Mouse (Mus musculus) forebrain, embryonic 13.5 days (tissue): Measurements from ENCODE around the gene Dgki. TPM values are rescaled to one million over a fixed set of nuclear protein-coding genes. Genes with fewer than 3 reads are reported as not detected.
A peak's percentile ranks its signal among the peaks of the same experiment; 100 is the strongest.

ENCODE experiments used
- ATAC-seq: fragments of 200-750 bp; cut with Nextera tagmentation; 2 replicates; pipeline ENCODE4 v1.8.0; 2017
- H3K27ac ChIP-seq: fragments of 300-500 bp; sonication (generic); 2 replicates; pipeline ENCODE4 v1.5.1; 2015; ENCODE audit warnings: inconsistent platforms, mild to moderate bottlenecking, moderate library complexity
- H3K27me3 ChIP-seq: fragments of 300-500 bp; sonication (generic); 2 replicates; pipeline ENCODE4 v1.6.1; 2015; ENCODE audit warnings: mild to moderate bottlenecking, inconsistent platforms
- H3K36me3 ChIP-seq: fragments of 300-500 bp; sonication (generic); 2 replicates; pipeline ENCODE4 v1.6.1; 2015; ENCODE audit warnings: mild to moderate bottlenecking, inconsistent platforms; ENCODE audit not compliant: poor library complexity, severe bottlenecking
- H3K4me1 ChIP-seq: fragments of 300-500 bp; sonication (generic); 2 replicates; pipeline ENCODE4 v1.6.1; 2015; ENCODE audit warnings: inconsistent platforms
- H3K4me2 ChIP-seq: fragments of 300-500 bp; sonication (generic); 2 replicates; pipeline ENCODE4 v1.6.1; 2015; ENCODE audit warnings: inconsistent platforms, mild to moderate bottlenecking, moderate library complexity
- H3K4me3 ChIP-seq: fragments of 300-500 bp; sonication (generic); 2 replicates; pipeline ENCODE4 v1.5.1; 2015; ENCODE audit warnings: mild to moderate bottlenecking, inconsistent platforms
- H3K9ac ChIP-seq: fragments of 300-500 bp; sonication (generic); 2 replicates; pipeline ENCODE4 v1.6.1; 2015; ENCODE audit warnings: mild to moderate bottlenecking, inconsistent platforms
- H3K9me3 ChIP-seq: fragments of 300-500 bp; sonication (generic); replicated peaks from 2 replicates; pipeline ENCODE4 v1.6.1; 2016; ENCODE audit warnings: inconsistent platforms
- WGBS: fragments of 180-500 bp; shearing (Covaris S2); methylation state at CpG from one replicate; pipeline ENCODE4 v1.1.7; 2015; 5-methylcytosine and 5-hydroxymethylcytosine counted together
- polyA plus RNA-seq: library from polyadenylated mRNA; unstranded; fragments of >200 nt; fragmentation: Nextera tagmentation; extraction: Ambion mirVana; gene quantifications from 2 replicates; pipeline ENCODE4 v1.2.1, GENCODE M21; 2015

The Dgki gene
- polyA plus RNA-seq, 1 experiment from 2014 or later: 4.3 TPM

GRCm38 (mm10) chr6:37325906-37326602 lies 26.1 kb upstream of the Dgki start:
- 92% methylated on average over 9 of the region's 9 CpGs for WGBS
- ATAC-seq: no peak
- Histone ChIP-seq H3K36me3 (no peaks in the 10 kb centered on the region), H3K4me3 (no peak overlapping the region), H3K9ac (no peak overlapping the region), H3K9me3 (no peaks in the 10 kb centered on the region), H3K4me2 (no peak overlapping the region), H3K27ac (no peak overlapping the region), H3K27me3 (no peaks in the 10 kb centered on the region), H3K4me1 (peaks cover 43% of the 10 kb centered on the region)

GRCm38 (mm10) chr6:37325076-37325475 lies 25.1 kb upstream of the Dgki start:
- H3K27me3 ChIP-seq: no peaks in the 10 kb centered on the region
- H3K36me3 ChIP-seq: no peaks in the 10 kb centered on the region
- peaks cover 36% of the 10 kb centered on the region for H3K4me1 ChIP-seq
- no peak overlapping the region for H3K27ac ChIP-seq
- ATAC-seq: no peak
- 85% methylated on average over 3 of the region's 3 CpGs for WGBS
- no peak overlapping the region for H3K9ac ChIP-seq
- H3K4me2 ChIP-seq: no peak overlapping the region
- no peaks in the 10 kb centered on the region for H3K9me3 ChIP-seq
- H3K4me3 ChIP-seq: no peak overlapping the region

- 91% methylated on average over 7 of the region's 7 CpGs for WGBS
Observed at GRCm38 (mm10) chr6:37322641-37323040, 22.7 kb upstream of the Dgki start.

GRCm38 (mm10) chr6:37322088-37322487 lies 22.1 kb upstream of the Dgki start:
- H3K27ac ChIP-seq: no peak overlapping the region
- peaks cover 8% of the 10 kb centered on the region for H3K4me1 ChIP-seq
- no peaks in the 10 kb centered on the region for H3K9me3 ChIP-seq
- WGBS: 92% methylated on average over 9 of the region's 9 CpGs
- no peak overlapping the region for H3K9ac ChIP-seq
- ATAC-seq: no peak
- no peaks in the 10 kb centered on the region for H3K27me3 ChIP-seq
- H3K36me3 ChIP-seq: no peaks in the 10 kb centered on the region
- H3K4me2 ChIP-seq: no peak overlapping the region
- no peak overlapping the region for H3K4me3 ChIP-seq

More at GRCm38 (mm10) chr6:37322641-37323040, 22.7 kb upstream of the Dgki start:
- no peaks in the 10 kb centered on the region for H3K9me3 ChIP-seq
- H3K4me3 ChIP-seq: no peak overlapping the region
- peaks cover 12% of the 10 kb centered on the region for H3K4me1 ChIP-seq
- no peak overlapping the region for H3K9ac ChIP-seq
- H3K27ac ChIP-seq: no peak overlapping the region
- H3K4me2 ChIP-seq: no peak overlapping the region
- H3K27me3 ChIP-seq: no peaks in the 10 kb centered on the region
- ATAC-seq: no peak
- H3K36me3 ChIP-seq: no peaks in the 10 kb centered on the region

- 87% methylated on average over 5 of the region's 5 CpGs for WGBS
- no peak overlapping the region for H3K4me2 ChIP-seq
Observed at GRCm38 (mm10) chr6:37317904-37318303, 17.9 kb upstream of the Dgki start.

GRCm38 (mm10) chr6:37315440-37315839 lies 15.5 kb upstream of the Dgki start:
- no peak overlapping the region for H3K27ac ChIP-seq
- H3K4me1 ChIP-seq: no peaks in the 10 kb centered on the region
- no peaks in the 10 kb centered on the region for H3K36me3 ChIP-seq
- no peak overlapping the region for H3K9ac ChIP-seq
- no peak for ATAC-seq
- no peaks in the 10 kb centered on the region for H3K27me3 ChIP-seq
- H3K4me2 ChIP-seq: no peak overlapping the region
- no peaks in the 10 kb centered on the region for H3K9me3 ChIP-seq
- H3K4me3 ChIP-seq: no peak overlapping the region

More at GRCm38 (mm10) chr6:37317904-37318303, 17.9 kb upstream of the Dgki start:
- no peak overlapping the region for H3K4me3 ChIP-seq
- no peaks in the 10 kb centered on the region for H3K27me3 ChIP-seq
- ATAC-seq: no peak
- no peaks in the 10 kb centered on the region for H3K36me3 ChIP-seq
- no peak overlapping the region for H3K27ac ChIP-seq
- no peaks in the 10 kb centered on the region for H3K9me3 ChIP-seq
- H3K9ac ChIP-seq: no peak overlapping the region
- no peaks in the 10 kb centered on the region for H3K4me1 ChIP-seq

GRCm38 (mm10) chr6:37310601-37311000 lies 10.6 kb upstream of the Dgki start:
- ATAC-seq: no peak
- Histone ChIP-seq H3K9ac (no peak overlapping the region), H3K4me2 (no peak overlapping the region), H3K36me3 (no peaks in the 10 kb centered on the region), H3K4me3 (no peak overlapping the region), H3K27me3 (no peaks in the 10 kb centered on the region), H3K4me1 (no peaks in the 10 kb centered on the region), H3K27ac (no peak overlapping the region), H3K9me3 (no peaks in the 10 kb centered on the region)
- WGBS: 82% methylated on average over 4 of the region's 4 CpGs

GRCm38 (mm10) chr6:37306616-37307015 lies 6.6 kb upstream of the Dgki start:
- Histone ChIP-seq H3K27ac (no peak overlapping the region), H3K4me3 (no peak overlapping the region), H3K9ac (no peak overlapping the region), H3K9me3 (no peaks in the 10 kb centered on the region), H3K36me3 (no peaks in the 10 kb centered on the region), H3K4me1 (no peaks in the 10 kb centered on the region), H3K4me2 (no peak overlapping the region), H3K27me3 (peaks cover 6% of the 10 kb centered on the region; the same call in 1 of the 2 replicates)
- 86% methylated on average over 1 of the region's 1 CpGs for WGBS
- no peak for ATAC-seq

- H3K9me3 ChIP-seq: no peaks in the 10 kb centered on the region
- 7% methylated on average over 13 of the region's 13 CpGs for WGBS
- H3K4me3 ChIP-seq: peak overlapping the region; percentile 83
- H3K4me2 ChIP-seq: peak overlapping the region; percentile 88
- H3K9ac ChIP-seq: peak overlapping the region; percentile 87
- ATAC-seq: no peak
- peaks cover 27% of the 10 kb centered on the region; the same call in 1 of the 2 replicates for H3K27me3 ChIP-seq
- H3K4me1 ChIP-seq: peaks cover 33% of the 10 kb centered on the region
- no peaks in the 10 kb centered on the region for H3K36me3 ChIP-seq
- H3K27ac ChIP-seq: peak overlapping the region; percentile 51; the same call in 1 of the 2 replicates
Observed at GRCm38 (mm10) chr6:37300492-37300891, 508 bp upstream of the Dgki start.

- H3K36me3 ChIP-seq: no peaks in the 10 kb centered on the region
- ATAC-seq: no peak
- 25% methylated on average over 4 of the region's 4 CpGs for WGBS
- H3K4me1 ChIP-seq: peaks cover 33% of the 10 kb centered on the region
- no peak overlapping the region for H3K27ac ChIP-seq
- no peaks in the 10 kb centered on the region for H3K9me3 ChIP-seq
- H3K4me2 ChIP-seq: peak overlapping the region; percentile 88
- H3K9ac ChIP-seq: peak overlapping the region; percentile 87
- H3K27me3 ChIP-seq: peaks cover 27% of the 10 kb centered on the region; the same call in 1 of the 2 replicates
- peak overlapping the region; percentile 83 for H3K4me3 ChIP-seq
Observed at GRCm38 (mm10) chr6:37298982-37299381, 1.0 kb downstream of the Dgki start.

- H3K9ac ChIP-seq: peak overlapping the region; percentile 35; the same call in 1 of the 2 replicates
Observed at GRCm38 (mm10) chr6:37297744-37298482, 2.1 kb downstream of the Dgki start.

GRCm38 (mm10) chr6:37292068-37292467 lies 7.9 kb downstream of the Dgki start:
- Histone ChIP-seq H3K27ac (no peak overlapping the region), H3K36me3 (no peaks in the 10 kb centered on the region), H3K27me3 (no peaks in the 10 kb centered on the region), H3K9ac (no peak overlapping the region), H3K4me3 (no peak overlapping the region), H3K9me3 (no peaks in the 10 kb centered on the region), H3K4me1 (peaks cover 12% of the 10 kb centered on the region), H3K4me2 (no peak overlapping the region)
- WGBS: 71% methylated on average over 2 of the region's 2 CpGs
- no peak for ATAC-seq

More at GRCm38 (mm10) chr6:37297744-37298482, 2.1 kb downstream of the Dgki start:
- 47% methylated on average over 8 of the region's 8 CpGs for WGBS
- Histone ChIP-seq H3K36me3 (no peaks in the 10 kb centered on the region), H3K27ac (no peak overlapping the region), H3K4me1 (peaks cover 35% of the 10 kb centered on the region), H3K9me3 (no peaks in the 10 kb centered on the region), H3K4me3 (peak overlapping the region; percentile 83; the same call in 1 of the 2 replicates), H3K27me3 (peaks cover 27% of the 10 kb centered on the region; the same call in 1 of the 2 replicates), H3K4me2 (peak overlapping the region; percentile 88)
- no peak for ATAC-seq
